Mouse (Mus musculus) heart, embryonic 10.5 days (tissue): ENCODE measurements around the gene Suclg1. TPM values are rescaled to one million over a fixed set of nuclear protein-coding genes. Genes with fewer than 3 reads are reported as not detected.

Experiments used
- DNase-seq: peaks from one replicate; pipeline ENCODE4 v3.0.0-alpha.2; 2017; ENCODE audit warnings: low spot score
- H3K27ac ChIP-seq: fragments of 300-500 bp; sonication (generic); 2 replicates; pipeline ENCODE4 v1.5.1; 2016; ENCODE audit warnings: mild to moderate bottlenecking
- H3K27me3 ChIP-seq: fragments of 300-500 bp; sonication (generic); 2 replicates; pipeline ENCODE4 v1.6.1; 2016; ENCODE audit warnings: mild to moderate bottlenecking; ENCODE audit not compliant: poor library complexity, insufficient read depth, severe bottlenecking
- H3K36me3 ChIP-seq: fragments of 300-500 bp; sonication (generic); 2 replicates; pipeline ENCODE4 v1.6.1; 2016; ENCODE audit warnings: mild to moderate bottlenecking, moderate library complexity
- H3K4me1 ChIP-seq: fragments of 300-500 bp; sonication (generic); 2 replicates; pipeline ENCODE4 v1.6.1; 2016; ENCODE audit warnings: mild to moderate bottlenecking
- H3K4me3 ChIP-seq: fragments of 300-500 bp; sonication (generic); 2 replicates; pipeline ENCODE4 v1.5.1; 2016; ENCODE audit warnings: mild to moderate bottlenecking, moderate library complexity
- H3K9me3 ChIP-seq: fragments of 300-500 bp; sonication (generic); 2 replicates; pipeline ENCODE4 v1.6.1; 2016; ENCODE audit warnings: mild to moderate bottlenecking, moderate library complexity
- WGBS: fragments of 180-500 bp; shearing (Covaris S2); methylation state at CpG from one replicate; pipeline ENCODE4 v1.1.7; 2016; 5-methylcytosine and 5-hydroxymethylcytosine counted together
- polyA plus RNA-seq: library from polyadenylated mRNA; unstranded; fragments of >200 nt; fragmentation: Nextera tagmentation; extraction: Ambion mirVana; gene quantifications from 2 replicates; pipeline ENCODE4 v1.2.1, GENCODE M21; 2016

Suclg1 gene
- polyA plus RNA-seq, 1 experiment from 2014 or later: 241 TPM

DNA sequence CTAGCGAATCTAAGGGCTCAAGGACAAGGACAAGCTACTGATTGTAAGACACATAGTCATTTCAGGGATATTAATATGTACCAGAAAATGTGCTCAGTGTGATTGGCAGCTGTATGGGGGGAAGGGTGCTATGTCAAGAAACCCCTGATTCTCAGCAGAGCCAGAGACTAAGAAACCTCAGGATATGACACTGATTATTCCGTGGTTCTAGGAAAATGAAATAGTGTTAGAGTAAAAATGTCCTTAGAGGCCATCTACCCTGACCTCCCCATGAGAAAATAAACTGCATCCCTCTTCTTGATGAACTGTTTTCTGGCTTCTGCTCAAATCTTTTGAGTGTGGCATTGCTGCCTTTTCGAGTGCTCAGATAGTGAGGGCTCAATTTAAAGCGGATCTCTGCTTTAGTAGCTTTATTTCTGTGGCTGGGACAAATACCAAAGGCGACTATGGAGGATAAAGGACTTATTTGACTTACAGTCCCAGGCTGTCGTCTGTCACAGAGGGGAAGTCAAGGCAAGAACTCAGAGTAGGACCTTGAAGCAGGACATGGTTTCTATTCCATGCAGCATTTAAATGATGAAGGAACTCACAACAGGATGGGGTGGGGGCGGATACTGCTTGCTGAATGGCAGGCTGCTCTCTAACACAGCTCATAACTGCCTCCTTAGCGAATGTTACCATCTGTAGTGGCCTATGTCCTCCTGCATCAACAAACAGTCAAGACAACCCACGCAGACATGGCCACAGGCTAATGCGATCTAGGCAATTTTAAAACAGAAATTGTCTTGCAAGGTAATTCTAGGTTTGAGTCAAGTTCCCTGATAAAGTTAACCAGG is 60.7 kb downstream of the Suclg1 start:
- Histone ChIP-seq H3K27ac (no peak overlapping the region), H3K27me3 (no peaks in the 10 kb centered on the region), H3K9me3 (no peaks in the 10 kb centered on the region), H3K4me1 (no peaks in the 10 kb centered on the region), H3K4me3 (no peak overlapping the region), H3K36me3 (no peaks in the 10 kb centered on the region)
- 73% methylated on average over 10 of the region's 10 CpGs for WGBS
- DNase-seq: no peak

DNA sequence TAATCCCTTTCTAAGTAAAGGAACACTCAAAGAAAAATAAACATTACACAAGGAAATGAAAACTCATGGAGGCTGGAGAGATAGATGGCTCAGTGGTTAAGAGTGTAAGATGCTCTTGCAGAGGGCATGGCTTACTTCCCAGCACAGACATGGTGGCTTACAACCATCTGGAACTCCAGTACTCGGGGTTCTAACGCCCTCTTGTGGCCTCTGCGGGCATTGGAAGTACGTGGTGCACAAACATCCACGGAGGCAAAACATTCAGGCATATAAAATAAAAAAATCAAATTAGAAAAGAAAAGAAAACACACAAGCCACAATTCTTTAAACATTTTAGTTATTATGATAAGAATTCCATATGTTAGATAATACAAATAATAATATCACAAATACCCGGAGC is 63.2 kb downstream of the Suclg1 start:
- H3K4me1 ChIP-seq: 0 out of 2 replicates have a peak, but pooled peaks cover 6% of the 10 kb centered on the region
- no peak overlapping the region for H3K4me3 ChIP-seq
- no peaks in the 10 kb centered on the region for H3K9me3 ChIP-seq
- no peaks in the 10 kb centered on the region for H3K27me3 ChIP-seq
- DNase-seq: no peak
- no peak overlapping the region for H3K27ac ChIP-seq
- H3K36me3 ChIP-seq: no peaks in the 10 kb centered on the region
- 66% methylated on average over 6 of the region's 6 CpGs for WGBS

DNA sequence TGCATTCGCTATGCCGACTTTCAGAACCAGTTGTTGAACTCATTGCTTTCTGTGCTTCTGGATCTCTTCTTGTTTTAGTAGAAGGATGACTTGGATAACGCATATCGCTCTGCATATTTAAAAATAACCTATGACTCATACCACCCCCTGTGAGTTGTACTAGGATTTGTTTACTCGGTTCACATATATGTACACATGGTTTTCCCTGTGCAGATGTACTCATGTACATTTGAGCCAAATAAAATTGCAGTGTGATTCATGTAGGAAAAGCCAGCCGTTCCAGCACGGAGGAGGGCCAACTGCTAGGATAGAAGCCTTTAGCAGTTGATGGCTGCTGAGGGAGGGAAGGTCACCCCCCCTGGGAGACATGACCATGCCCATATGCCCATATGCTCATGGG is 63.6 kb downstream of the Suclg1 start:
- H3K4me1 ChIP-seq: 0 out of 2 replicates have a peak, but pooled peaks cover 6% of the 10 kb centered on the region
- H3K36me3 ChIP-seq: no peaks in the 10 kb centered on the region
- H3K27me3 ChIP-seq: no peaks in the 10 kb centered on the region
- no peak for DNase-seq
- 87% methylated on average over 7 of the region's 7 CpGs for WGBS
- H3K27ac ChIP-seq: no peak overlapping the region
- no peaks in the 10 kb centered on the region for H3K9me3 ChIP-seq
- H3K4me3 ChIP-seq: no peak overlapping the region

DNA sequence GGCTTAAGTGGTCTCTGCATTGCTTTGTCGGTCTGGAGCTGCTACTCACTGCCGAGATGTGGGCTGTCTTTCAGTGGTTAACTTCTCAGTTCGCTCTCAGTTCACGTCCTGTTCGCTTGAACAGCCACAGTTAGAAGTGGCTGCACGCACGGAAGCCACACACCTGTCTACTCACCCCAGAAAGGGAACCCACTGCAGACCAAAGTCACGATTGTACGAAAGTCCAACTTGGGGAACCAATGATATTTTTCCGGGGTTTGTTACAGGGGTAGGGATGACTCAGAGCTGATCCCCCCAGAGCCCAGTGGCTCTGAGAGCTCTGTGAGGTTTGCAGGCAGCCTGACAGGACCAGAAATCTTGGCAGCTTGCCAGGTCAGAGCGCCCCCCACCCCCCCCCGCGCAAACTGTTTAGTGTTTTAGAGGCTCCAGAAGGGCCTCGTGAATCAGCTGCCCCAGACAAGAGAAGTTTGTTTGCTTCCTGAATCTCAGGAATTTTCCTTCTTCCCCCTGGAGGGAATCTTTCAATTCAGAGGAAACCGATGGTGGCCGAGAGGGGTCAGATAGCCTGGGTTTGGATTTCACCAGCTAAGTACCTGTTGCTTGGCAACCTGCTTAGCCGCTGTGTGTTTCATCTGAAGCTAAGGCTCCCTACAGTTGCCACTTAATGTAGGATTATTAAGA is 66.9 kb downstream of the Suclg1 start:
- Histone ChIP-seq H3K4me3 (peak overlapping the region; percentile 60), H3K27ac (peak overlapping the region; percentile 77), H3K27me3 (no peaks in the 10 kb centered on the region), H3K4me1 (0 out of 2 replicates have a peak, but pooled peaks cover 6% of the 10 kb centered on the region), H3K36me3 (no peaks in the 10 kb centered on the region), H3K9me3 (no peaks in the 10 kb centered on the region)
- 2% methylated on average over 17 of the region's 17 CpGs for WGBS
- DNase-seq: peak; percentile 92

- H3K4me3 ChIP-seq: no peak overlapping the region
- no peaks in the 10 kb centered on the region for H3K4me1 ChIP-seq
- 71% methylated on average over 2 of the region's 2 CpGs for WGBS
- no peak overlapping the region for H3K27ac ChIP-seq
- no peaks in the 10 kb centered on the region for H3K27me3 ChIP-seq
- no peaks in the 10 kb centered on the region for H3K36me3 ChIP-seq
- no peaks in the 10 kb centered on the region for H3K9me3 ChIP-seq
- DNase-seq: no peak
These were observed 74.1 kb downstream of the Suclg1 start for GRCm38 (mm10) chr6:73322306-73322705.

Other genes starting within 250 kb of the Suclg1 start
- 0.01 and 0.05 TPM in 2 replicates for gene Dnah6, start 26.7 kb upstream of the Suclg1 start, polyA plus RNA-seq
- not detected in 2 replicates for gene 4931417E11Rik, start 221.3 kb downstream of the Suclg1 start, polyA plus RNA-seq